Mouse (Mus musculus) kidney, adult 2 months (tissue): ENCODE results near the gene Zdhhc13. TPM values are rescaled to one million over a fixed set of nuclear protein-coding genes. Genes with fewer than 3 reads are reported as not detected.

Experiments
- DNase-seq: peaks from one replicate; pipeline ENCODE4 v3.0.0; 2021
- H3K27ac ChIP-seq: fragments of 200-500 bp; 2 replicates; pipeline ENCODE4 v1.5.1; 2012; ENCODE audit warnings: low read depth, low read length, control low read depth, inconsistent platforms; ENCODE audit not compliant: insufficient read depth
- H3K27me3 ChIP-seq: fragments of 200-500 bp; replicated peaks from 2 replicates; pipeline ENCODE4 v1.6.1; 2012; ENCODE audit warnings: mild to moderate bottlenecking, moderate library complexity, low read length, inconsistent platforms; ENCODE audit not compliant: control insufficient read depth, insufficient read depth
- H3K36me3 ChIP-seq: fragments of 200-500 bp; 2 replicates; pipeline ENCODE4 v1.6.1; 2012; ENCODE audit warnings: mild to moderate bottlenecking, moderate library complexity, low read length, inconsistent platforms; ENCODE audit not compliant: control insufficient read depth, insufficient read depth
- H3K4me1 ChIP-seq: fragments of 200-500 bp; 2 replicates; pipeline ENCODE4 v1.6.1; 2011; ENCODE audit warnings: low read length; ENCODE audit not compliant: control insufficient read depth, insufficient read depth
- H3K4me3 ChIP-seq: fragments of 200-500 bp; 2 replicates; pipeline ENCODE4 v1.5.1; 2011; ENCODE audit warnings: mild to moderate bottlenecking, low read depth, low read length, control low read depth; ENCODE audit not compliant: insufficient read depth
- CTCF ChIP-seq: fragments of 200-500 bp; conservative IDR thresholded peaks from 2 replicates; pipeline ENCODE4 v1.5.1; 2011; ENCODE audit warnings: low read depth, mild to moderate bottlenecking, control low read depth, low read length, moderate library complexity, mixed read lengths; ENCODE audit not compliant: insufficient read depth, insufficient read length
- POLR2A ChIP-seq: fragments of 200-500 bp; IDR thresholded peaks from one replicate; pipeline ENCODE4 v1.6.1; 2011; ENCODE audit warnings: low read depth, low read length, control low read depth
- WGBS: fragments of 180-500 bp; shearing (Covaris S2); methylation state at CpG from one replicate; pipeline ENCODE4 v1.1.7; 2018; 5-methylcytosine and 5-hydroxymethylcytosine counted together
- polyA plus RNA-seq: library from polyadenylated mRNA; depleted of rRNA; stranded (reverse); fragments of >200 nt; gene quantifications from 2 replicates; pipeline ENCODE4 v1.2.3, GENCODE M21; 2012

Gene Zdhhc13
- polyA plus RNA-seq, 1 experiment, result 9.6 TPM

DNA sequence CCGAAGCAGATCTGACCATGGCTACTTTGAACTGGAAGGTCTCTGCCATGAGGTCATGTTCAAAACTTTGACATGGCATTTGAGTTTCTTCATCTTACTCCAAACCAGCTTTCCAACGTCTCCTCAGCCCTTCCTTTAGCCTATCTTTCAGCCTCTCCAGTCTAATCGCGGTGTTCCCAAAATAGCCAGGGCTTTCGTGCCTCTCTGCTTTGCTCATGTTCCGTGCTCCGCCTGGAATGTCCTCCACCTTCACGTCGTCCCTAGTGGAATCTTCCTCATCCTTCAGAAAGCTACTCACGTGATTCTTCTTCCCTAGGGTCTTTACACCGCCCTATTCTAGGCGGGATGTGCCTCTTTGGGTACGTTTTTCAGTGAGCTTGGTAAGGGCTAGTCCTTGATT is 64.7 kb downstream of the Zdhhc13 start:
- WGBS, result 86% methylated on average over 13 of the region's 13 CpGs
- H3K27ac ChIP-seq, result no peak overlapping the region
- no peak for DNase-seq

DNA sequence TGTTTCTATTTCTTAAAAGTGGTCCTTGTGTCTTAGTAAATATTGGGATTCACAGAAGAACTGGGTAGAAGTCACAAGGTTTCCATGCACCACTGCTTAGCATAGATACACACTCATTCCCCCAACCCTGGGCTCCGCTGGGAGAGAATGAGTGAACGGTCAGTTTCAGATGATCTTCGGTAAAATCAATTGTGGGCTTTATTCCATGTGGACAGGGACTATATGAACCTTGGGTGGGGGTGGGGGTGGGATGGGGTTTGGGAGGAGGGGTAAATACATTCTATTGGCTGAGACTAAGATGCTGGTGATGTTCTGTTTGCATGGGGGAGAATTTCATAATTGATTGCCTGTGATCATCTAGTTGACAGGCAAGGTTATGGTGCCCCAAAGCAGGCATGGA is 66.7 kb downstream of the Zdhhc13 start:
- TF ChIP-seq CTCF (no peak), POLR2A (no peak)
- no peaks in the 10 kb centered on the region for H3K36me3 ChIP-seq
- H3K27ac ChIP-seq, result no peak overlapping the region
- 91% methylated on average over 3 of the region's 3 CpGs for WGBS
- H3K27me3 ChIP-seq, result no peaks in the 10 kb centered on the region
- no peak for DNase-seq
- no peak overlapping the region for H3K4me3 ChIP-seq
- H3K4me1 ChIP-seq, result no peaks in the 10 kb centered on the region

More for the DNA sequence above, 64.7 kb downstream of the Zdhhc13 start:
- H3K36me3 ChIP-seq, result no peaks in the 10 kb centered on the region
- TF ChIP-seq CTCF, result no peak
- TF ChIP-seq POLR2A, result no peak
- H3K4me1 ChIP-seq, result no peaks in the 10 kb centered on the region
- H3K27me3 ChIP-seq, result no peaks in the 10 kb centered on the region
- no peak overlapping the region for H3K4me3 ChIP-seq

DNA sequence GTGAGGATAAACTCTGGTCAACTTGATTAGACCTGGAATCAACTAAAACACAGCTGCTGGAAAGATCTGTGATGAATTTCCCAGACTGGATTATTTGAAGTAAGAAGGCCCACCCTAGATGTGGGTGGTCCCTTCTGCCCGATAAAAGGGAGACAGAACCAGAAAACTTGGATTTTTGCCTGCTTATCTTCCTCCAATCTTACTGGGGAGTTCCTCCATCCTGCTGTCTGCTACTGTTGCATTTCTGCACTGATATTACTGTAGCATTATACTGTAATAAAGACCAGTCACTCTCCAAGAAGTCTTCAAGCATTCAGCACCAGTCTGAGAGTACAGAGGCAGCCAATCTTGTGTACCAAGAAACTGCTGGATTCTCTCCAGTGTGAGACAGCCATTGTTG is 69.5 kb downstream of the Zdhhc13 start:
- DNase-seq, result no peak
- no peaks in the 10 kb centered on the region for H3K4me1 ChIP-seq
- 71% methylated on average over 1 of the region's 1 CpGs for WGBS
- no peak overlapping the region for H3K27ac ChIP-seq
- H3K4me3 ChIP-seq, result no peak overlapping the region
- H3K27me3 ChIP-seq, result no peaks in the 10 kb centered on the region
- TF ChIP-seq POLR2A (no peak), CTCF (no peak)
- no peaks in the 10 kb centered on the region for H3K36me3 ChIP-seq

DNA sequence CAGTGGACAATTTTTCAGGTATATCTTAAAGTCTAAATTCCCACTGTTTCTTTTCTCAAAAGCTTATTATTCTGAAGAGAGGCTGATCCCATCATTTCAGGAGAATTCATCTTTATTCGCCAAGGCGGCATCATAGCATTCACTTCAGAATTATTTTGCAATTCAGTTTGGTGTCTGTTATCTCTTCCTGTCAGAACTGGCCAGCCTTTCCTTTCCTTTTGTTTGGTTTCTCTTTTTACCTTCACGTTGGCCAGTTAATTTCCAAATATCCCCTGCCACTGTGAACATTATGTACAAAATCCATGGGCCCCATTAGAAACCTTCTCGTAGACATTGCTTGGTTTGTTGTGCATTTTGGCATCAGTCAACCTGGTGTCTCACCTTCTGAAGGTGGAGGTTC is 70.6 kb downstream of the Zdhhc13 start:
- no peak for DNase-seq
- H3K36me3 ChIP-seq, result no peaks in the 10 kb centered on the region
- H3K4me3 ChIP-seq, result no peak overlapping the region
- no peaks in the 10 kb centered on the region for H3K4me1 ChIP-seq
- WGBS, result 75% methylated on average over 4 of the region's 4 CpGs
- TF ChIP-seq POLR2A (no peak), CTCF (no peak)
- H3K27me3 ChIP-seq, result no peaks in the 10 kb centered on the region
- no peak overlapping the region for H3K27ac ChIP-seq

DNA sequence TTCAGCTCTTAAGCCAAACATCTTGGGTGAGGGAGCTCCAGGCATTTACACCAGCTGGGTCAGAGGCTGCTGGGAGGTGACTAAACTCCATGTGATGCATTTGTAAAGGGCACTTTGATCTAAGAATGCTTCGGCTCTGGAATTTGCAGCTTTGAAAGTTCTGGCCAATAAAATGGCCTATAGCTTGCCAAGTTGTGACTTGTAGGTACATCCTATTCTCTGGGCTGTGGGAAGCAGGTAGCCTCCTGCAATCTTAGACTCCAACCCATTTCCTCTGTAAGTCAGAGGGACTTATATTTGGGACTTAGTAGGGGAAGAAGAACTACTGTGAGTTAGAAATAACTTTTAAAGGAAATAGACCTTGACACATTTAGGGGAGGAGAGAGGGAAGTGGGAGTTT is 72.1 kb downstream of the Zdhhc13 start:
- Histone ChIP-seq H3K36me3 (no peaks in the 10 kb centered on the region), H3K27me3 (no peaks in the 10 kb centered on the region), H3K27ac (no peak overlapping the region), H3K4me1 (no peaks in the 10 kb centered on the region), H3K4me3 (no peak overlapping the region)
- WGBS, result 2% methylated on average over 1 of the region's 1 CpGs
- DNase-seq, result no peak
- no peak for TF ChIP-seq POLR2A
- no peak for TF ChIP-seq CTCF

DNA sequence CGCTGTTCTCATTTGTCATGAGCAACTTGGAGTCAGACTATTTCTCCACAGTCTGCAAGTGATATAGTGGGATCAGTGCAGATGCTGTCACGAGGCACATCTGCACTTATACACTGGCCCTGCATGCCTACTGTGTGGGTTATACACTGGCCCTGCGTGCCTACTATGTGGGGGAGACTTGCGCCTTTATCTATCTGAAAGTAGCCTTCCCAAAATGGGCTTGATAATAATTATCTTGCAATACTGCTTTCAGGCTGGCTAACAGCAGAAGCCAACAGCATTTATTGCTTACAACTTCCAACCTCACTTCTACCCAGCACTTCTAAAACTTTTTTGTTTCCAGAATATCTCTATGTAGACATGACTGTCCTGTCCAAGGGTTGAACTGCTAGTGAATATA is 73.0 kb downstream of the Zdhhc13 start:
- WGBS, result 94% methylated on average over 4 of the region's 4 CpGs
- H3K4me1 ChIP-seq, result no peaks in the 10 kb centered on the region

DNA sequence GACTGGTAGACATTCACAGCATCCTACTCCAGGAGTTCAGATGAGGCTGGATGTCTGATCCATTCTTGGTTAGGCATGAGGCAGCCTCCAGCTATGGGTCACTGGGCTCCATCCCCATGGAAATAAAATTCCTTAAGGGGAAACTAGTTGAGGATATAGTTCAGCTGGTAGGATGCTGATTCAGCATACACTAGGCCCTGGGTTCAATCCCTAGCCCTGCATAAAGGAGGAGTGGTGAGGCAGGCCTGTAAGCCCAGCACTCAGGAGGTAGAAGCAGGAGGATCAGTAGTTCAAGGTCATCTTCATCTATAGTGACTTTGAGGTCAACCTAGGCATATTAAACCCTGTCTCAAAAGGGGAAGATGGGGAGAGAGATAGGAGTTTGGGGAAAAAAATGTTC is 75.4 kb downstream of the Zdhhc13 start:
- Histone ChIP-seq H3K36me3 (no peaks in the 10 kb centered on the region), H3K4me3 (no peak overlapping the region), H3K4me1 (no peaks in the 10 kb centered on the region), H3K27ac (no peak overlapping the region), H3K27me3 (no peaks in the 10 kb centered on the region)
- TF ChIP-seq CTCF (no peak), POLR2A (no peak)
- DNase-seq, result no peak

More for the DNA sequence above, 73.0 kb downstream of the Zdhhc13 start:
- Histone ChIP-seq H3K27me3 (no peaks in the 10 kb centered on the region), H3K27ac (no peak overlapping the region), H3K36me3 (no peaks in the 10 kb centered on the region), H3K4me3 (no peak overlapping the region)
- no peak for DNase-seq
- TF ChIP-seq CTCF (no peak), POLR2A (no peak)
